In the genomic region with DNA sequence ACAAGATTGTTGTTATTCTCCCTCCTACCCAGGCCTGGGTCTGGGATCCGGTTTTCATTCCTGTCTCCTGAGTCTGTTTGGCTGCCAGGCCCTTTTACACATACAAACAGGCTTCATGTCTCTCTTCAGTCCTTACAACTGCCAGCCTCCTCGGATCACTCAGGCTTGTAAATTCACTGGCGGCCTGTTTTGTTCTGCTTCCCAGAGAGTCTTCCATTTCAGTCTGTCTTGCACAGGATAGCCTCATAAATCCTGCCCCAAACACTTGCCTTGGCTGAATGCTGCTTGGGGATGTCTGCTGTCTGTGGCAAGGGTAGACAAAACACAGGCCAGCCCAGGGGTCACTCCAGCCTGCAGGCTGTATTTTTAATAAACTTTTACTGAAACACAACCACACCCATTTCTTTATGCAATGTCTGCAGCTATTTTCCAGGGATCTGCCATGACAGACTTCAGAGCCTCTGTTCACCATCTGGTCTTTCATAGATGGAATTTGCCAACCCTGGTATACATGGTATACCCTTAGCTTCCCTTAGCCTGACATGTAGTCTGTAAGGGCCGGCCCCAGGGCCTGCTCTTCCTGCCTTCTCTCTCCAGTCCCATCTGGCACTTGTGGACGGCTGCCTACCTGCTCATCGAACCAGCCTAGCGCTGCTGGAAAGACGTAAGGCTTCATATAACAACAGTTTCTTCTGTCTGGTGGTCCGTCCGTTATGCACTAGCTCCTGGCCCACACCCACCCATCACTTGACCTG, we compare ENCODE assay signal across 10 mouse cellular contexts.
DNase-seq lines count a peak whose midpoint lies in the region; ATAC-seq and TF ChIP-seq lines count a peak whose summit lies in the region.
"Had no signal": no experiment of that assay in that cellular context is flagged by ENCODE, and none has a peak within 500 bp of the region (broad histone marks: within the 10 kb centered on the region; RNA-seq: fewer than 3 reads in every experiment).

No protein-coding gene starts in this region.

- H3K4me3 ChIP-seq in intestine, embryonic 14.5 days (ENCODE audit: low read depth, low read length) = no peak overlapping the region
- no peak overlapping the region for H3K4me3 ChIP-seq in intestine, postnatal 0 days (ENCODE audit: low read depth, low read length)
- no peak overlapping the region for H3K4me3 ChIP-seq in limb, embryonic 13.5 days
- no peak overlapping the region for H3K4me3 ChIP-seq in left cerebral cortex, adult 2 months

- no peak overlapping the region for H3K9ac ChIP-seq in intestine, embryonic 14.5 days (ENCODE audit: low read length)
- no peak overlapping the region for H3K9ac ChIP-seq in intestine, postnatal 0 days (ENCODE audit: low read depth, low read length)
- H3K9ac ChIP-seq in limb, embryonic 13.5 days = no peak overlapping the region

- WGBS in intestine, embryonic 14.5 days = 43% methylated on average over 10 of the region's 10 CpGs
- WGBS in intestine, postnatal 0 days = 68% methylated on average over 10 of the region's 10 CpGs
- 45% methylated on average over 10 of the region's 10 CpGs for WGBS in limb, embryonic 13.5 days

- no peaks in the 10 kb centered on the region for H3K27me3 ChIP-seq in intestine, embryonic 14.5 days (replicated peaks; ENCODE audit: control insufficient read depth, insufficient read depth, low read length)
- H3K27me3 ChIP-seq in intestine, postnatal 0 days (replicated peaks; ENCODE audit: control insufficient read depth, insufficient read depth, low read length) = no peaks in the 10 kb centered on the region
- H3K27me3 ChIP-seq in limb, embryonic 13.5 days = no peaks in the 10 kb centered on the region

- TF ChIP-seq POLR2A in brain, embryonic 14.5 days (IDR thresholded peaks at IDR 0.05; ENCODE audit: borderline replicate concordance, extremely low read depth, insufficient read depth, insufficient read length, poor library complexity, severe bottlenecking) = no peak

- peaks cover 16% of the 10 kb centered on the region; the same call in 1 of the 2 replicates for H3K4me1 ChIP-seq in intestine, embryonic 14.5 days (replicated peaks; ENCODE audit: control insufficient read depth, insufficient read depth, low read length)
- H3K4me1 ChIP-seq in intestine, postnatal 0 days (replicated peaks; ENCODE audit: control insufficient read depth, insufficient read depth, low read length) = no peaks in the 10 kb centered on the region
- peaks cover 17% of the 10 kb centered on the region for H3K4me1 ChIP-seq in limb, embryonic 13.5 days

- DNase-seq in intestine, embryonic 14.5 days (ENCODE audit: low spot score) = no peak
- peak; percentile 44 for DNase-seq in brain, embryonic 14.5 days (ENCODE audit: low read depth)
- DNase-seq in embryo, embryonic 11 days = peak; percentile 47
- no peak for DNase-seq in T-cell, adult 2 months (ENCODE audit: low spot score)
- DNase-seq in left cerebral cortex, adult 2 months (ENCODE audit: extremely low spot score in 1 of 2, low spot score in 2 of 2) = no peak
- DNase-seq: thymus, postnatal 36 days had no signal

- no peaks in the 10 kb centered on the region for H3K36me3 ChIP-seq in intestine, embryonic 14.5 days (ENCODE audit: control insufficient read depth, insufficient read depth, low read length)
- no peaks in the 10 kb centered on the region for H3K36me3 ChIP-seq in intestine, postnatal 0 days (ENCODE audit: control insufficient read depth, insufficient read depth)
- no peaks in the 10 kb centered on the region for H3K36me3 ChIP-seq in limb, embryonic 13.5 days

- intact Hi-C loops in left cerebral cortex, adult 2 months (cut with DNase I) = no loop called here

- no peak for ATAC-seq in intestine, embryonic 14.5 days (replicated peaks; ENCODE audit: low FRiP score, low TSS enrichment, low read depth)
- ATAC-seq in intestine, postnatal 0 days = no peak
- ATAC-seq in limb, embryonic 13.5 days (ENCODE audit: low FRiP score, low read depth) = peak; percentile 84
- ATAC-seq in frontal cortex, adult (ENCODE audit: low TSS enrichment) = no peak
- ATAC-seq: lung, postnatal 0 days had no signal

- TF ChIP-seq CTCF in intestine, postnatal 0 days (IDR thresholded peaks at IDR 0.05; ENCODE audit: low read depth) = no peak
- TF ChIP-seq CTCF in brain, embryonic 14.5 days (IDR thresholded peaks at IDR 0.05; ENCODE audit: borderline replicate concordance, extremely low read depth, insufficient read depth, insufficient read length) = no peak
- no peak for TF ChIP-seq CTCF in left cerebral cortex, adult 2 months (IDR thresholded peaks at IDR 0.05)

- 0 out of 2 replicates have a peak overlapping the region, but pooled peaks have one; percentile 6 for H3K4me2 ChIP-seq in intestine, embryonic 14.5 days (ENCODE audit: low read length)
- no peak overlapping the region for H3K4me2 ChIP-seq in intestine, postnatal 0 days (replicated peaks; ENCODE audit: low read depth)
- peak overlapping the region; percentile 17; the same call in 1 of the 2 replicates for H3K4me2 ChIP-seq in limb, embryonic 13.5 days (replicated peaks)

- H3K27ac ChIP-seq in intestine, embryonic 14.5 days (ENCODE audit: low read depth) = peak overlapping the region; percentile 43; the same call in 1 of the 2 replicates
- H3K27ac ChIP-seq in intestine, postnatal 0 days (ENCODE audit: low read depth, low read length) = no peak overlapping the region
- H3K27ac ChIP-seq in limb, embryonic 13.5 days = peak overlapping the region; percentile 76; the same call in 1 of the 2 replicates
- H3K27ac ChIP-seq in left cerebral cortex, adult 2 months = no peak overlapping the region

- no peaks in the 10 kb centered on the region for H3K9me3 ChIP-seq in intestine, embryonic 14.5 days (ENCODE audit: control insufficient read depth, low read length)
- 0 out of 2 replicates have a peak, but pooled peaks cover 4% of the 10 kb centered on the region for H3K9me3 ChIP-seq in intestine, postnatal 0 days (ENCODE audit: control insufficient read depth)
- H3K9me3 ChIP-seq in limb, embryonic 13.5 days = 0 out of 2 replicates have a peak, but pooled peaks cover 3% of the 10 kb centered on the region

Comparison
In these comparisons a context has a peak if more than half of its experiments do, and no peak if none do; other contexts are left out.
1. H3K27ac ChIP-seq: peak in intestine, embryonic 14.5 days (single experiment) and limb, embryonic 13.5 days (single experiment); none in intestine, postnatal 0 days (single experiment) and left cerebral cortex, adult 2 months (single experiment).
2. DNase-seq: peak in brain, embryonic 14.5 days (single experiment) and embryo, embryonic 11 days (single experiment); none in intestine, embryonic 14.5 days (single experiment), T-cell, adult 2 months (single experiment) and left cerebral cortex, adult 2 months (0 of 2).